Mouse (Mus musculus) A20 (cell line): ENCODE data around the gene Duoxa2.

ENCODE experiments used
- DNase-seq: peaks from one replicate; pipeline ENCODE4 v3.0.0-alpha.2; 2011; ENCODE audit warnings: low read depth, low spot score

Duoxa2 gene

GRCm38 (mm10) chr2:122351931-122352329 lies 53.2 kb downstream of the Duoxa2 start:
- no peak for DNase-seq
